Mouse (Mus musculus): Measurements from ENCODE around the gene Olfr1324.
"Not testable (repeated sequence)": the region's sequence is repeated elsewhere in the genome, so short reads cannot be mapped to it uniquely, and the experiment has no call there.

Gene Olfr1324

GRCm38 (mm10) chrX:50428398-50428797 lies at the start of gene Olfr1324:
Olfr1324 (minus strand) TSS chrX:50428498.
- DNase-seq (ENCODE audit: low read depth) = no peak

GRCm38 (mm10) chrX:50470341-50470740 lies 42.0 kb upstream of the Olfr1324 start:
- DNase-seq (ENCODE audit: low read depth) = not testable (repeated sequence)

DNA sequence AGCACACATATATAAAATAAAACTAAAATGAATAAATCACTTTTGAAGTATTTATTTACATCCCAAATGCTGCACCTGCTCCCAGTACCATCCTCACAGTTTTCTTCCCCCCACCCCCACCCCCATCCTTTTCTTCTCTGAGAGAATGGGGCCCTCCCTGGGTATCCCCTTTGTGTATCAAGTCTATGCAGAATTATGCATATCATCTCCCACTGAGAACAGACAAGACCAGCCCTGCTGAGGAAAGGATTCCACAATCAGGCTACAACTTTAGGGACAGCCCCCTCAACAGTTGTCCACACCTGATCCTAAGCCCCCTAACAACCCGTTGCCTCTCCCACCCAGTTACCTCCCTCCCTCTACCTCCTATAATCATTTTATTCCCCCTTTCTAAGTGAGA lies 27.8 kb upstream of the Olfr1324 start:
- no peak for DNase-seq (ENCODE audit: low read depth)

GRCm38 (mm10) chrX:50443352-50443751 lies 15.1 kb upstream of the Olfr1324 start:
- no peak for DNase-seq (ENCODE audit: low read depth)

DNA sequence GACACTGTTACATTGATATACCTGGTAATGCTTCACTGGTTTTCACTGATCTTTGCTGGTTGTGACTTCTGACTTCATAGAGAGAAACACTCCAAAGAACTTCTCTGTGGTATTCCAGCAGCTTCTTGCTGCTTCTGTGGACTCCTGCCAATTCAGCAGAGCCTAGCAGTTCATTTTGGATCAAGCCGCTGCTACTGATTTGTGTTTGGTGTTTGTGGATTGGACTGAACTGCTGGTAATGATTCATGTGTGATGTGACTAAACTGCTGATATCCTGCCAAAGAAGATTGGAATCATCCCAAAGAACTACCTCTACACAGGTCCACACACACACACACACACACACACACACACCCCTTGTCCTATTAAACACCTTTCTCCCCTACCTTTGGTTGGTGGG lies 14.4 kb upstream of the Olfr1324 start:
- DNase-seq (ENCODE audit: low read depth) = no peak

DNA sequence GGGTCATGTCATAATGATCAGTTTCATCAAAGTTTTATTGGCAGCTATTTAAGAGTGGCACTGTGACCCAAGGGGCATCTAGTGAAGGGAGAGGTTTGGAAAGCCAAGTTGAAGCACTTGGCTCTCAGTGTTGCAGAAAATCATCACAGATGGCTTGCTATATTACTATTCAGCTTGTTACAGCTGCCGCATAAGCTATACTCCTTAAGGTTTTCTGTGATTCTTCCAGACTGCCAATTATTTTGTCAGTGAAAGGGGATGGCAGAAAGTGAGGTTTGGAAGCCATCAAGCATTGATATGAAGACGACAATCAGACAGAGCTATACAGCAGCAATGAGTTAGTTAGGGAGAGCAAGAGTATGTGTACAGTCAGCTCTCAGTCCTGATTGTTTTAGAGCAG lies 4.2 kb upstream of the Olfr1324 start:
- DNase-seq (ENCODE audit: low read depth) = no peak

DNA sequence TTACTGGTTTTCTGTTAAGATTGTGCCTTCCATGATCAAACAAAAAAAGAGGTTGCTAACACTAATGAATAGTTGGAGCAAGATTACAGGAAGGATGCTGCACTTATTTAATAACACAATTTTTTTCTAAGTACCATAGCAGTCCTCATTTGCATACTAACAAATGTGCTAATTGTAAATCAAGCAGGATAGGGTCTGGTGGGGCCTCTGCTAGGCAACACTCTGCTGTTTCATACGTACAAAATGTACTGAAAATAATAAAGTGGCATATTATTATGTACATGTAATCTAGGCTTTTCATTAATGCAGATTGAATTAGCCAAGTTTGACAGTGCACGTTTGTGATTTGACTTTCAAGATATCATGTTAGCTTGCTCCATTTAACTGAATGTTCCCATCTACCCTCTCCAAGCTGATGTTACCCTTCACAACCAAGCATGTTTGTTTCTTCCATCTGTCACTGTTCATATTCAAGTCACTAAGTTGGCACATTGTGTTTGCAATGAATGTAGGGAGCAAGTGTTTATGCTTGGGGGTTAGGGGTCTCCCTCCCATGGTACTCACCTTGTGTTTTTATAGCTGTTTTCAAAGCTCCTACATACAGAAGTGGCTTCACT lies 478 bp downstream of the Olfr1324 start:
- DNase-seq (ENCODE audit: low read depth) = no peak

DNA sequence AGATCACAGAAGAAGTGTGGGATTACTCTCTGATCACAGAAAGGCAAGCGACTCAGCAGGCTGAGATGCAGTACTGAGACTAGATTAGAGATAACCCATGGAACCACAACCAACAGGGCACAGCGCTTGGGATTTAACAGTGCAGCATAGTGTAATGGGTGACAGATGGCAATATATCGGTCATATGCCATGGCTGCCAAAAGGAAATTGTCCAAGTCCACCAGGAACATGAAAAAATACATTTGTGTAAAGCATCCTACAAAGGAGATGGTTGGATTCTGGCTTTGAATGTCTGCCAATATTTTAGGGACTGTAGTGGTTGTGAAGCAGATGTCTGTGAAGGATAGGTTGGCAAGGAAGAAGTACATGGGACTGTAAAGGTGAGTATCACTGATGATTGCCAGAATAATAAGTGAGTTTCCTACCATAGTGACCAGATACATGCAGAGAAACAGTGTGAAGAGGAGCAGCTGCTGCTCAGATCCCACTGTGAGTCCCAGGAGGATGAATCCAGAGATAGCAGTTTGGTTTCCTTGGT lies 2.3 kb downstream of the Olfr1324 start:
- DNase-seq (ENCODE audit: low read depth) = no peak

DNA sequence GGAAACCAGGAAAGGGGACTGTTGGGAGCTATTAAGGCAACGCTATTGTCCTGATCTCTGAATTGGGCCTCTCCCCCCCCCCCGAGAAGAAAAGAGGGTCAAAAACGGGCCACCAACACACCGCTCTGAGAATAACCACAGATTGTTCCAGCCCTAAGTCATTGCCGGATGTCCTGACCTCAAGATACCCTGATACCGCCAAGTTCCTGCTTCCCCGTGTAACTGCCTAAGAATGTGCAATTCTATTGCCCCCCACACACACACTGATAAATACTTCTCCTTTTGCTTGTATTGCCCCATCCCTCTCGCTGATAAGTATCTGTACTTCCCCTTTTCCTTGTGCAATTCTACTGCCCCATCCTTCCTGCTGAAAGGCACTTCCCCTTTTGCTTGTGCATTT lies 17.9 kb downstream of the Olfr1324 start:
- not testable (repeated sequence) for DNase-seq (ENCODE audit: low read depth)

DNA sequence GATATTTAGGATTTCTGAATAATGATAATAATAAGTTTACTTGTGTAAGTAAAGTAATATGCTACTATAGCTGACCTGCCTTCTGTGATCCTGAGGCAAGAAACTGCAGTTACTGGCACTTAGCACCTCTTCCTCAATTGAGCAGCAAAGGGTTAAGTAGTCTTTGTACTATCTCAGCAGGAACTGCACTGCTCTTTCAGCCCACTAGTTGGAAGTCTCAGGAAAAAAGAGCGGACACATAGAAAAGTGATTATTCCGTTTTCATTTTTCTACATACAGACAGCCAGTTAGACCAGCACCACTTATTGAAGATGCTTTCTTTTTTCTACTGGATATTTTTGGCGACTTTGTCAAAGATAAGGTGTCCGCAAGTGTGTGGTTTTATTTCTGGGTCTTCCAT lies 37.7 kb downstream of the Olfr1324 start:
- DNase-seq (ENCODE audit: low read depth) = not testable (repeated sequence)

GRCm38 (mm10) chrX:50374978-50375377 lies 53.3 kb downstream of the Olfr1324 start:
- DNase-seq (ENCODE audit: low read depth) = no peak
